12 mouse cellular contexts compared by ENCODE assay signal in the genomic region with DNA sequence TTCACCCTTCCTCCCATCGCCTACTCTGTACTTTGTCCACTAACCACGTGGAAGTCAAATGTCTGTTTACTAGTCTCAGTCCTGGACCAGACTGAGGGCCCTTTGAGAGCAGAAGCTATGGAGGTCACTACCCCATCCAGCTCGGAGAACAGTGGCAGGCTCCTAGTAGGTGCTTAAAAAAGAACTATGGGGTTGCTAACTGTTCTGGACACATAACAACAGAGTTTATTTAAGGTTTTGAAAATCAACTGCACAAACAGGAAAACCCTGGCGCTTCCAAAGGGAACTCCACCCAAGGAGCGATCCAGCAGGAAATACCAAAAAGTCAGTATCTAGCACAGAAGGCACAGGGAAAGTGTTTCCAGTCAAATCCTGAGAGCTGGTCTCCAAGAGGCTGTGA.
DNase-seq lines count a peak whose midpoint lies in the region; ATAC-seq and TF ChIP-seq lines count a peak whose summit lies in the region.
"Had no signal": no experiment of that assay in that cellular context is flagged by ENCODE, and none has a peak within 500 bp of the region (broad histone marks: within the 10 kb centered on the region; RNA-seq: fewer than 3 reads in every experiment).

No protein-coding gene starts in this region.

- no peak for TF ChIP-seq POLR2A in cortical plate, adult 2 months (IDR thresholded peaks at IDR 0.05; ENCODE audit: extremely low read depth, insufficient read depth, low read length)

- intact Hi-C loops in left cerebral cortex, adult 2 months (cut with DNase I): no loop called here
- intact Hi-C loops in heart, postnatal 10 days (cut with DNase I): loop anchor here (2.0 kb wide), 1 partner anchor 149 kb away; no protein-coding TSS in a partner anchor

- no peaks in the 10 kb centered on the region for H3K36me3 ChIP-seq in forebrain, postnatal 0 days (ENCODE audit: insufficient read depth)
- H3K36me3 ChIP-seq: lung, embryonic 15.5 days had no signal

- H3K27me3 ChIP-seq in forebrain, postnatal 0 days (ENCODE audit: insufficient read depth, low read length): no peaks in the 10 kb centered on the region
- H3K27me3 ChIP-seq: lung, embryonic 15.5 days had no signal

- 87% methylated on average over 5 of the region's 5 CpGs for WGBS in forebrain, postnatal 0 days

- no peak for ATAC-seq in forebrain, postnatal 0 days

- DNase-seq in left cerebral cortex, adult 2 months (ENCODE audit: extremely low spot score in 1 of 2, low spot score in 2 of 2): no peak
- DNase-seq in left cerebral cortex, adult 11 months (ENCODE audit: low spot score): no peak
- DNase-seq in heart, postnatal 10 days: peak; percentile 62 to 68
- DNase-seq in lung, postnatal 14 days: peak; percentile 54
- DNase-seq in forebrain, postnatal 0 days: no peak
- no peak for DNase-seq in embryo, embryonic 10 days (ENCODE audit: low spot score)
- no peak for DNase-seq in ovary, postnatal 14 days (ENCODE audit: low spot score)
- DNase-seq: cerebellum, postnatal 25 days; thymus, postnatal 14 days had no signal

- H3K27ac ChIP-seq in left cerebral cortex, adult 2 months: 0 out of 2 replicates have a peak overlapping the region, but pooled peaks have one; percentile 3
- peak overlapping the region; percentile 76; the same call in 1 of the 2 replicates for H3K27ac ChIP-seq in cortical plate, adult 2 months (ENCODE audit: insufficient read depth, low read length)
- no peak overlapping the region for H3K27ac ChIP-seq in forebrain, postnatal 0 days (ENCODE audit: low read depth, low read length)
- H3K27ac ChIP-seq: lung, embryonic 15.5 days had no signal

- no peak overlapping the region for H3K4me3 ChIP-seq in left cerebral cortex, adult 2 months
- no peak overlapping the region for H3K4me3 ChIP-seq in cortical plate, adult 2 months (ENCODE audit: insufficient read depth, low read length)
- H3K4me3 ChIP-seq in forebrain, postnatal 0 days (ENCODE audit: low read depth, low read length): no peak overlapping the region
- H3K4me3 ChIP-seq: erythroblast, embryonic 14.5 days; lung, embryonic 15.5 days had no signal

- H3K4me2 ChIP-seq in forebrain, postnatal 0 days (ENCODE audit: low read depth): no peak overlapping the region
- H3K4me2 ChIP-seq: lung, embryonic 15.5 days had no signal

- TF ChIP-seq CTCF in left cerebral cortex, adult 2 months (IDR thresholded peaks at IDR 0.05): peak; percentile 24
- TF ChIP-seq CTCF in cortical plate, adult 2 months (IDR thresholded peaks at IDR 0.05; ENCODE audit: extremely low read depth, insufficient read depth, low read length): no peak
- no peak for TF ChIP-seq CTCF in forebrain, postnatal 0 days (IDR thresholded peaks at IDR 0.05; ENCODE audit: low read depth)

- no peaks in the 10 kb centered on the region for H3K4me1 ChIP-seq in cortical plate, adult 2 months (ENCODE audit: control insufficient read depth, insufficient read depth, low read length)
- no peaks in the 10 kb centered on the region for H3K4me1 ChIP-seq in forebrain, postnatal 0 days (ENCODE audit: insufficient read depth)

- H3K9me3 ChIP-seq in forebrain, postnatal 0 days (ENCODE audit: low read length): no peaks in the 10 kb centered on the region
- H3K9me3 ChIP-seq: lung, embryonic 15.5 days had no signal

- H3K9ac ChIP-seq in forebrain, postnatal 0 days: no peak overlapping the region
- H3K9ac ChIP-seq: lung, embryonic 15.5 days had no signal

Comparison
In these comparisons a context has a peak if more than half of its experiments do, and no peak if none do; other contexts are left out.
1. DNase-seq: peak in heart, postnatal 10 days (2 of 2) and lung, postnatal 14 days (single experiment); none in left cerebral cortex, adult 2 months (0 of 2), left cerebral cortex, adult 11 months (single experiment), forebrain, postnatal 0 days (single experiment), embryo, embryonic 10 days (single experiment) and ovary, postnatal 14 days (single experiment).